Mouse (Mus musculus) urinary bladder, adult 2 months (tissue): ENCODE results near the gene Gfpt2. TPM values are rescaled to one million over a fixed set of nuclear protein-coding genes. Genes with fewer than 3 reads are reported as not detected.

Experiments
- DNase-seq: peaks from one replicate; pipeline ENCODE4 v3.0.0; 2022; ENCODE audit warnings: low spot score
- polyA plus RNA-seq: library from polyadenylated mRNA; depleted of rRNA; stranded (reverse); fragments of >200 nt; gene quantifications from 2 replicates; pipeline ENCODE4 v1.2.3, GENCODE M21; 2012; rRNA removed

Gene Gfpt2
- polyA plus RNA-seq, 1 experiment: 13.6 TPM

DNA sequence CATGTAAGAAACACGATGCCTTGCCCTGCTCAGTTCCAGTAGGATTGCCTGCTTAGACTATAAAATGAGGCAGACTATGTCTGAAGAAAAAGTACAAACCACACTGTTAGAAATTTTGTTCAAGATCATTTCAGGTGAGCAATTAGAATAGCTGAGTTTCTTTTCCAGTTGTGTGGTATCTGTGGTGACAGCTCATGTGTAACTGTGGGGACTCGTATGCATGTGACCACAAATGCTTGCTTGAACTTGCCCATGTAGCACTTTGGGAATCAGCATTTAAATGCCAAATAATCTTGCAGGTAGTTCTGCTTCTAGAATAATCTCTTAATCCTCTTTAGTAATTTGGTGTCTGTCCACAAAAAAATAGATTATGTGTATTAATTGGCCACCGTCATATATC lies 89.4 kb downstream of the Gfpt2 start:
- DNase-seq: no peak

Other genes starting within 250 kb of the Gfpt2 start
- gene Olfr1380, start 237.3 kb upstream of the Gfpt2 start, polyA plus RNA-seq: not detected in 2 replicates
- gene Flt4, start 184.9 kb upstream of the Gfpt2 start, polyA plus RNA-seq: 4.2 and 6.3 TPM in 2 replicates
- gene Scgb3a1, start 130.6 kb upstream of the Gfpt2 start, polyA plus RNA-seq: 0.19 and 0.26 TPM in 2 replicates
- gene Cnot6, start 81.5 kb upstream of the Gfpt2 start, polyA plus RNA-seq: 27.7 and 29.9 TPM in 2 replicates
- gene Mapk9, start 52.6 kb downstream of the Gfpt2 start, polyA plus RNA-seq: 36.5 and 37.6 TPM in 2 replicates
- gene Rasgef1c, start 107.7 kb downstream of the Gfpt2 start, polyA plus RNA-seq: 2.0 and 2.5 TPM in 2 replicates
- gene Rnf130, start 231.2 kb downstream of the Gfpt2 start, polyA plus RNA-seq: 64.3 and 69.6 TPM in 2 replicates